Mouse (Mus musculus) kidney, postnatal 4 days (tissue): ENCODE measurements around the gene Ccdc148.

Source experiments
- DNase-seq, 2 experiments: peaks; one replicate each; pipeline ENCODE4 v3.0.0; 2021; ENCODE audit warnings: mixed read lengths in 2 of 2

Gene Ccdc148

GRCm38 (mm10) chr2:59178191-59178590 is 17.7 kb upstream of the Ccdc148 start:
- no peak for DNase-seq

- DNase-seq, result peak in 1 of 2 experiments; percentile 47
Observed at GRCm38 (mm10) chr2:59175926-59176325, 15.4 kb upstream of the Ccdc148 start.

GRCm38 (mm10) chr2:59171533-59171932 is 11.1 kb upstream of the Ccdc148 start:
- peak in 1 of 2 experiments; percentile 17 for DNase-seq

- peak in 1 of 2 experiments; percentile 1 for DNase-seq
Observed at GRCm38 (mm10) chr2:59170593-59170992, 10.1 kb upstream of the Ccdc148 start.

GRCm38 (mm10) chr2:59170208-59170589 is 9.7 kb upstream of the Ccdc148 start:
- no peak for DNase-seq

GRCm38 (mm10) chr2:59169572-59170207 is 9.2 kb upstream of the Ccdc148 start:
- peak in 1 of 2 experiments; percentile 24 for DNase-seq

GRCm38 (mm10) chr2:59167830-59168229 is 7.3 kb upstream of the Ccdc148 start:
- DNase-seq, result peak in 1 of 2 experiments; percentile 25

GRCm38 (mm10) chr2:59166976-59167375 is 6.5 kb upstream of the Ccdc148 start:
- no peak for DNase-seq

- no peak for DNase-seq
Observed at GRCm38 (mm10) chr2:59162285-59162600, 1.8 kb upstream of the Ccdc148 start.

GRCm38 (mm10) chr2:59161441-59162284 is 1.2 kb upstream of the Ccdc148 start:
- peak; percentile 80 to 89 for DNase-seq

GRCm38 (mm10) chr2:59161021-59161440 is 548 bp upstream of the Ccdc148 start:
- peak; percentile 55 to 76 for DNase-seq

- DNase-seq, result peak in 1 of 2 experiments; percentile 17
Observed at GRCm38 (mm10) chr2:59159961-59160604, 400 bp downstream of the Ccdc148 start.

- DNase-seq, result no peak
Observed at GRCm38 (mm10) chr2:59158117-59158516, 2.4 kb downstream of the Ccdc148 start.

GRCm38 (mm10) chr2:59155428-59155827 is 5.1 kb downstream of the Ccdc148 start:
- DNase-seq, result no peak

- DNase-seq, result no peak
Observed at GRCm38 (mm10) chr2:59131044-59131443, 29.4 kb downstream of the Ccdc148 start.

- DNase-seq, result no peak
Observed at GRCm38 (mm10) chr2:59129821-59130220, 30.7 kb downstream of the Ccdc148 start.

GRCm38 (mm10) chr2:59129023-59129422 is 31.5 kb downstream of the Ccdc148 start:
- DNase-seq, result no peak

- no peak for DNase-seq
Observed at GRCm38 (mm10) chr2:59055615-59056145, 104.8 kb downstream of the Ccdc148 start.

- DNase-seq, result no peak
Observed at GRCm38 (mm10) chr2:59054339-59054738, 106.1 kb downstream of the Ccdc148 start.

GRCm38 (mm10) chr2:59053461-59054039 is 106.9 kb downstream of the Ccdc148 start:
- no peak for DNase-seq

- DNase-seq, result no peak
Observed at GRCm38 (mm10) chr2:59050245-59050824, 110.1 kb downstream of the Ccdc148 start.

GRCm38 (mm10) chr2:59049686-59050085 is 110.8 kb downstream of the Ccdc148 start:
- no peak for DNase-seq
